Mouse (Mus musculus): ENCODE results near the gene Atf6b. TPM values are rescaled to one million over a fixed set of nuclear protein-coding genes. Genes with fewer than 3 reads are reported as not detected.

Atf6b gene
- total and polyA plus RNA-seq, 3 experiments = 18.9 to 59.6 (median 34.3) TPM

- TF ChIP-seq ETS1 (conservative IDR thresholded peaks at IDR 0.05; ENCODE audit: low read depth, low read length) (peak; percentile 47; the same call in 1 of the 2 replicates), POLR2AphosphoS2 (IDR thresholded peaks at IDR 0.05; ENCODE audit: low read depth, low read length) (no peak), MXI1 (IDR thresholded peaks at IDR 0.05; ENCODE audit: low read depth, low read length) (no peak), KAT2A (IDR thresholded peaks at IDR 0.05; ENCODE audit: insufficient replicate concordance, low read length) (no peak), HCFC1 (IDR thresholded peaks at IDR 0.05; ENCODE audit: low read depth, low read length) (no peak)
Measured at GRCm38 (mm10) chr17:34681132-34681571, 34.2 kb downstream of the Atf6b start (continued).

GRCm38 (mm10) chr17:34681881-34682536 is 35.1 kb downstream of the Atf6b start:
- no peak for DNase-seq (ENCODE audit: extremely low read depth)
- no peaks in the 10 kb centered on the region for H3K79me2 ChIP-seq (replicated peaks; ENCODE audit: control insufficient read depth, extremely low read depth, insufficient read depth, poor library complexity, severe bottlenecking)
- dilution Hi-C loops (cut with MboI; ENCODE audit: extremely low pct_ligation_motif_present, extremely low pct_unique_long_range_greater_than_20kb, low sequenced_read_pairs) = no loop called here
- no peak overlapping the region for H3K9ac ChIP-seq (ENCODE audit: insufficient read depth, low read depth)
- peak in 1 of 2 experiments; percentile 45; a peak in 2 of 4 replicates for TF ChIP-seq CTCF (conservative IDR thresholded peaks at IDR 0.05 in 1 of 2, IDR thresholded peaks at IDR 0.05 in 1 of 2; ENCODE audit: low read depth in 2 of 2, low read length in 2 of 2)
- TF ChIP-seq BHLHE40 (IDR thresholded peaks at IDR 0.05; ENCODE audit: low read depth, low read length) = no peak
- no peak for TF ChIP-seq SIN3A (IDR thresholded peaks at IDR 0.05; ENCODE audit: low read length)
- TF ChIP-seq RAD21 (IDR thresholded peaks at IDR 0.05; ENCODE audit: low read depth, low read length) = no peak; the same call in none of the 2 replicates
- no peak for TF ChIP-seq PAX5 (IDR thresholded peaks at IDR 0.05; ENCODE audit: low read length)
- no peak for TF ChIP-seq RCOR1 (conservative IDR thresholded peaks at IDR 0.05; ENCODE audit: low read depth, low read length)
- TF ChIP-seq USF2 (conservative IDR thresholded peaks at IDR 0.05; ENCODE audit: low read depth, low read length) = no peak
- H3K9me3 ChIP-seq (replicated peaks; ENCODE audit: low read length) = no peaks in the 10 kb centered on the region
- peaks cover 91% of the 10 kb centered on the region for H3K27me3 ChIP-seq (replicated peaks)
- H3K4me1 ChIP-seq (ENCODE audit: control insufficient read depth in 1 of 2, insufficient read depth in 2 of 2) = peaks cover 10 to 19% of the 10 kb centered on the region in 2 experiments; a peak in 3 of 4 replicates
- in situ Hi-C loops (cut with MboI; ENCODE audit: low pct_ligation_motif_present, low pct_unique_long_range_greater_than_20kb, low sequenced_read_pairs) = no loop called here
- no peaks in the 10 kb centered on the region for H3K36me3 ChIP-seq (replicated peaks in 1 of 2; ENCODE audit: control insufficient read depth in 1 of 2, insufficient read depth in 1 of 2, low read length in 1 of 2)
- no peak overlapping the region for H3K4me3 ChIP-seq (replicated peaks in 1 of 3; ENCODE audit: low read depth in 2 of 3, low read length in 2 of 3, poor library complexity in 1 of 3)
- H3K27ac ChIP-seq (ENCODE audit: insufficient read depth, low read depth) = no peak overlapping the region
- no peak overlapping the region for H3K4me2 ChIP-seq (ENCODE audit: insufficient read depth, low read depth, poor library complexity, severe bottlenecking)

DNA sequence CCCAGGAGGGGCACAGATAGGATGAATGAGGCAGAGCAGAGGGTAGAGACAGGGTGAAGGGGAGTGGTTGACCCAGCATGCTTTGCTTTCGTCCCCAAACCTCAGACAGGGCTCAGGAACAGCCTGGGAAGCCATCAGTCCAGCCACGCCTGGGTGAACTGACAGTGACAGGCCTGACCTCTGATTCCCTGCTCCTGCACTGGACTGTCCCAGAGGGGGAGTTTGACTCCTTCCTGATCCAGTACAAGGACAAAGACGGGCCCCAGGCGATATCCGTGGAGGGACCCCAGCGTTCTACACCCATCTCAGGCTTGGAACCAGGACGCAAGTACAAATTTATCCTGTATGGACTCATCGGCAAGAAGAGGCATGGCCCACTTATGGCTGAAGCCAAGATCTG is 36.2 kb downstream of the Atf6b start:
- Histone ChIP-seq H3K27me3 (replicated peaks) (peaks cover 87% of the 10 kb centered on the region), H3K4me1 (ENCODE audit: control insufficient read depth in 1 of 2, insufficient read depth in 2 of 2) (peaks cover 10 to 19% of the 10 kb centered on the region in 2 experiments; a peak in 3 of 4 replicates), H3K9ac (ENCODE audit: insufficient read depth, low read depth) (no peak overlapping the region), H3K4me2 (ENCODE audit: insufficient read depth, low read depth, poor library complexity, severe bottlenecking) (no peak overlapping the region), H3K27ac (ENCODE audit: insufficient read depth, low read depth) (no peak overlapping the region), H3K36me3 (replicated peaks in 1 of 2; ENCODE audit: control insufficient read depth in 1 of 2, insufficient read depth in 1 of 2, low read length in 1 of 2) (no peaks in the 10 kb centered on the region), H3K79me2 (replicated peaks; ENCODE audit: control insufficient read depth, extremely low read depth, insufficient read depth, poor library complexity, severe bottlenecking) (no peaks in the 10 kb centered on the region), H3K4me3 (replicated peaks in 1 of 3; ENCODE audit: low read depth in 2 of 3, low read length in 2 of 3, poor library complexity in 1 of 3) (no peak overlapping the region), H3K9me3 (replicated peaks; ENCODE audit: low read length) (peaks cover 4% of the 10 kb centered on the region)
- dilution Hi-C loops (cut with MboI; ENCODE audit: extremely low pct_ligation_motif_present, extremely low pct_unique_long_range_greater_than_20kb, low sequenced_read_pairs) (no loop called here), in situ Hi-C loops (cut with MboI; ENCODE audit: low pct_ligation_motif_present, low pct_unique_long_range_greater_than_20kb, low sequenced_read_pairs) (no loop called here)
- TF ChIP-seq MAZ (IDR thresholded peaks at IDR 0.05; ENCODE audit: low read depth, low read length) (no peak), CHD2 (IDR thresholded peaks at IDR 0.05; ENCODE audit: low read length) (no peak), ETS1 (conservative IDR thresholded peaks at IDR 0.05; ENCODE audit: low read depth, low read length) (no peak), PAX5 (IDR thresholded peaks at IDR 0.05; ENCODE audit: low read length) (no peak), RCOR1 (conservative IDR thresholded peaks at IDR 0.05; ENCODE audit: low read depth, low read length) (no peak), MAFK (IDR thresholded peaks at IDR 0.05; ENCODE audit: insufficient replicate concordance, low read length) (no peak), ZNF384 (IDR thresholded peaks at IDR 0.05; ENCODE audit: low read depth, low read length) (no peak), KAT2A (IDR thresholded peaks at IDR 0.05; ENCODE audit: insufficient replicate concordance, low read length) (no peak), UBTF (IDR thresholded peaks at IDR 0.05; ENCODE audit: low read depth, low read length) (no peak), ZC3H11A (IDR thresholded peaks at IDR 0.05; ENCODE audit: low read depth, low read length) (no peak), E2F4 (IDR thresholded peaks at IDR 0.05; ENCODE audit: insufficient replicate concordance, low read depth, low read length) (no peak), SMC3 (IDR thresholded peaks at IDR 0.05; ENCODE audit: low read depth, low read length) (no peak), ZMIZ1 (IDR thresholded peaks at IDR 0.05; ENCODE audit: low read depth, low read length) (no peak), NRF1 (IDR thresholded peaks at IDR 0.05; ENCODE audit: low read depth, low read length) (no peak), MAX (IDR thresholded peaks at IDR 0.05; ENCODE audit: low read length) (no peak), MYC (IDR thresholded peaks at IDR 0.05; ENCODE audit: low read depth, low read length) (no peak), USF2 (conservative IDR thresholded peaks at IDR 0.05; ENCODE audit: low read depth, low read length) (no peak), SIN3A (IDR thresholded peaks at IDR 0.05; ENCODE audit: low read length) (no peak)
- DNase-seq (ENCODE audit: extremely low read depth) = no peak

All from CH12.LX (cell line).